Mouse (Mus musculus) neural tube, embryonic 15.5 days (tissue): ENCODE measurements at regions not wholly inside any gene's neighbourhood (a gene's known extent, or its start where the extent isn't known, plus 50 kb on each side); places are given as distances from the start of the nearest gene placed in this dataset.

ENCODE experiments used
- ATAC-seq: fragments of 200-750 bp; cut with Nextera tagmentation; 2 replicates; pipeline ENCODE4 v1.8.0; 2017; ENCODE audit warnings: mild to moderate bottlenecking, moderate TSS enrichment, moderate library complexity; ENCODE audit not compliant: low FRiP score
- H3K27ac ChIP-seq: fragments of 300-500 bp; sonication (generic); replicated peaks from 2 replicates; pipeline ENCODE4 v1.5.1; 2015; ENCODE audit warnings: mild to moderate bottlenecking, inconsistent platforms
- H3K27me3 ChIP-seq: fragments of 300-500 bp; sonication (generic); replicated peaks from 2 replicates; pipeline ENCODE4 v1.6.1; 2015; ENCODE audit warnings: inconsistent platforms
- H3K36me3 ChIP-seq: fragments of 300-500 bp; sonication (generic); 2 replicates; pipeline ENCODE4 v1.6.1; 2015; ENCODE audit warnings: inconsistent platforms
- H3K4me1 ChIP-seq: fragments of 300-500 bp; sonication (generic); 2 replicates; pipeline ENCODE4 v1.6.1; 2015; ENCODE audit warnings: inconsistent platforms
- H3K4me2 ChIP-seq: fragments of 300-500 bp; sonication (generic); 2 replicates; pipeline ENCODE4 v1.6.1; 2015; ENCODE audit warnings: inconsistent platforms, mild to moderate bottlenecking, moderate library complexity
- H3K4me3 ChIP-seq: fragments of 300-500 bp; sonication (generic); replicated peaks from 2 replicates; pipeline ENCODE4 v1.5.1; 2015; ENCODE audit warnings: mild to moderate bottlenecking, inconsistent platforms
- H3K9ac ChIP-seq: fragments of 300-500 bp; sonication (generic); replicated peaks from 2 replicates; pipeline ENCODE4 v1.6.1; 2015; ENCODE audit warnings: mild to moderate bottlenecking, inconsistent platforms
- H3K9me3 ChIP-seq: fragments of 300-500 bp; sonication (generic); replicated peaks from 2 replicates; pipeline ENCODE4 v1.6.1; 2016; ENCODE audit warnings: inconsistent platforms
- WGBS: fragments of 180-500 bp; shearing (Covaris S2); methylation state at CpG from one replicate; pipeline ENCODE4 v1.1.7; 2015; ENCODE audit warnings: mixed read lengths; 5-methylcytosine and 5-hydroxymethylcytosine counted together

DNA sequence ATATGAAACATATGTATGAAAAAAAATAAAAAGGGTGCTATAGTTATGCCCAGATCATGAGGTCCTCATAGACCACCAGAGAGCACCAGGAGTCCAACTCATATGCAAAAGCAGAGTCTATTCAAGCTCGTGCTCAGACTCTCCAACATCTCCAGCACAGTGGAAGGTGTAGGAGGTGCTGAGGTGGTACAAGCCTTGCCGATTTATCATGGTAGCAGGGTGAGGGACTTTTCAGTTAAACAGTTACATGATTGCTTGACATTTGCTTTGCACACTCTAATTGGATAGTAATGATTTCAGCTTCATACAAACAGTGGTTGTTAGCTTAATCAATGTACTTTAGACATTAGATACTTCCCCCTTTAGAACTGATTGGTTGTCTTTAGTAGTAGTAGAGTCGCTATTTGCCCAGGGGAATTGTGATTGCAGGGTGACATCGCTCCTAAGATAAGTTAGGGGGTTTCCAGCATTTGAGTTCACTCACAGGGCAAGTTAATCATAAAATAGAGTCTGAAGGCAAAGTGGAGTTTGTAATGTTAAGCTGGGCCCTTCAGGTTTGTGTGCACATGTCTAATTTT, 162.3 kb upstream of the Cdh9 start:
- Histone ChIP-seq H3K27ac (no peak overlapping the region), H3K4me2 (no peak overlapping the region), H3K27me3 (no peaks in the 10 kb centered on the region), H3K36me3 (no peaks in the 10 kb centered on the region), H3K9me3 (no peaks in the 10 kb centered on the region), H3K9ac (no peak overlapping the region), H3K4me3 (no peak overlapping the region), H3K4me1 (no peaks in the 10 kb centered on the region)
- no peak for ATAC-seq
- 86% methylated on average over 4 of the region's 4 CpGs for whole genome bisulfite sequencing

DNA sequence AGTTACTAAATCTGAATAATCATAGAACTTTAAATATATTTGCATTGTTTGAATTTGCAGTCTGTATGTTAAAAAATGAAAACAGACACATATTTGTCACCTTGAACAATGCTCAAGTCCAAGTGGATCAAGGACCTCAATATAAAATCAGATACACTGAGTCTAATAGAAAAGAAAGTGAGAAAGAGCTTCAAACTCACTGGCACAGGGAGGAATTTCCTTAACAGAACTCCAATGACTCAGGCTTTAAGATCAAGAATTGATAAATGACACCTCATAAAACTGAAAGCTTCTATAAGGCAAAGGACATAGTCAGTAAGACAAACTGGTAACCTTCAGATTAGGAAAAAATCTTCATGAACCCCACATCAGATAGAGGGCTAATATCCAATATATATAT, 161.8 kb upstream of the Cdh9 start:
- Histone ChIP-seq H3K4me1 (no peaks in the 10 kb centered on the region), H3K27ac (no peak overlapping the region), H3K4me3 (no peak overlapping the region), H3K27me3 (no peaks in the 10 kb centered on the region), H3K9ac (no peak overlapping the region), H3K36me3 (no peaks in the 10 kb centered on the region), H3K4me2 (no peak overlapping the region), H3K9me3 (no peaks in the 10 kb centered on the region)
- no peak for ATAC-seq

DNA sequence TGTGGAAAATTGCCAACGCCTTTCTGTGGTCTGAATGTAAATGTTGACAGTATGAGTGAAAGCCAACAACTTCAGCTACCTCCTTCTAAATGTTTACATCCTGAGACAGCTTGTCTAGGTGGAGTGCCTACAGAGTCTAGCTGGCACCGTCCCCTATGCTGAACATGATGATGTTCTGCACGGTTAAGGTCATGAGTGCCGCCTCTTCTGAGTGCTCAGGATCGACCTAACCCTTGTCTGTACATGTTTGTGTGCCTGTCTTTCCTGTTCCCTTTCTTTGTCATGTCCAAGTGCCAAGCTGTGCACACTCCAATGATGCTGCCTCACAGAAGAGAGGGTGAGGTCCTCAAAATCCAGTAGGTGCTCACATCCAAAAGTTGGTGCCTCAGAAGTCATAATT, 111.7 kb upstream of the Cdh9 start:
- H3K9ac ChIP-seq: no peak overlapping the region
- H3K27ac ChIP-seq: no peak overlapping the region
- H3K4me2 ChIP-seq: no peak overlapping the region
- H3K4me3 ChIP-seq: no peak overlapping the region
- no peaks in the 10 kb centered on the region for H3K36me3 ChIP-seq
- H3K9me3 ChIP-seq: no peaks in the 10 kb centered on the region
- ATAC-seq: no peak
- H3K27me3 ChIP-seq: no peaks in the 10 kb centered on the region
- 78% methylated on average over 5 of the region's 5 CpGs for whole genome bisulfite sequencing
- no peaks in the 10 kb centered on the region for H3K4me1 ChIP-seq

DNA sequence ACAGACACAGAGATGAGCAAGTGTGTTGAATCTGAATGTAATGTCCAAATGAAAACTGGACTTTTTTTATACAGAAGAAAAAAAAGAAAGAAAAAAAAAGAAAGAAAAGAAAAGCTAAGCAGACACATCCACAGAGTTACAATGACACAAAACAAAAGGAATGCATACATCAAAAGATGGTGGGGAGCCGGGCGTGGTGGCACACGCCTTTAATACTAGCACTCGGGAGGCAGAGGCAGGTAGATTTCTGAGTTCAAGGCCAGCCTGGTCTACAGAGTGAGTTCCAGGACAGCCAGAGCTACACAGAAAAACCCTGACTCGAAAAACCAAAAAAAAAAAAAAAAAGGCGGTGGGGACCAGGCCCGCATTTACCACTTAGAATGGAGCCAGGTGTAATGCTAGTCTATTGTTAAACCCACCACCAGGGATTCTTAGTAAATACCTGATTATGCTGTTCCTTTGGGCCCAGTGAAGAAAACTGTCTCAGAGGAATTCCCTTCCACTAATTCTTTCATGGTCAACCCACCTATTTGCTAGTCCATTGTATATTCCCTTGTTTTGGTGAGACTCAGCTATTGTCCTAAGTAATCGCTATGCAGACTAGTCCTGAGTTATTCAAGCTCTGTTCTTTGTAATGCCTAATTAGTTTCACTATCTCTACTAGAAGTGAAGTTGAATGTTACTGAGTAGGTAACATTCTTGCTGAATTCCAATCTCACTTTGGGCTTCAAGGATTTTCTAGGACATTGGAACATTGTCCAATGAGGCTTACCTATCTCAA, 99.0 kb upstream of the Cdh9 start:
- no peak for ATAC-seq
- Histone ChIP-seq H3K27me3 (no peaks in the 10 kb centered on the region), H3K4me3 (no peak overlapping the region), H3K36me3 (no peaks in the 10 kb centered on the region), H3K9me3 (no peaks in the 10 kb centered on the region), H3K4me1 (no peaks in the 10 kb centered on the region), H3K9ac (no peak overlapping the region), H3K4me2 (no peak overlapping the region), H3K27ac (no peak overlapping the region)
- 96% methylated on average over 8 of the region's 8 CpGs for WGBS

DNA sequence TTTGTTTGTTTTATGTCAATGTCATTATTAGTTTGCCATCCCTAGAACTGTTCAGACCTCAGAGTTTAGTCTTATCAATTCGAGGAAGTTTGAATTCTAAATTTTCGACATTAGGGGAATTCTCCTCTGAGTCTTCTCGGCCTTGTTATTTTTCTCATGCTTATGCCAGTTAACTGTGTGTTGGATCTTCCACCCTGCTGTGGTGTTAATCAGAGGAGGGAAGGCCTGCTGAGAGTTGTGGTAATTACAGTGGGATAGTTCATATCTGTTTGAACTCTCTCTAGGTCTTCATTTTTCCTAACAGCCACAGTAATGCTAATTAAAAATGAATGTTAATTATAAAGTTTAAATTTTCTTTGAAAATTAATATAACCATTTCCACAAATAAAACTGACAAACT, 88.9 kb upstream of the Cdh9 start:
- Histone ChIP-seq H3K9ac (no peak overlapping the region), H3K27me3 (no peaks in the 10 kb centered on the region), H3K27ac (no peak overlapping the region), H3K9me3 (no peaks in the 10 kb centered on the region), H3K4me1 (no peaks in the 10 kb centered on the region), H3K36me3 (no peaks in the 10 kb centered on the region), H3K4me2 (no peak overlapping the region), H3K4me3 (no peak overlapping the region)
- ATAC-seq: no peak
- 45% methylated on average over 3 of the region's 3 CpGs for WGBS

DNA sequence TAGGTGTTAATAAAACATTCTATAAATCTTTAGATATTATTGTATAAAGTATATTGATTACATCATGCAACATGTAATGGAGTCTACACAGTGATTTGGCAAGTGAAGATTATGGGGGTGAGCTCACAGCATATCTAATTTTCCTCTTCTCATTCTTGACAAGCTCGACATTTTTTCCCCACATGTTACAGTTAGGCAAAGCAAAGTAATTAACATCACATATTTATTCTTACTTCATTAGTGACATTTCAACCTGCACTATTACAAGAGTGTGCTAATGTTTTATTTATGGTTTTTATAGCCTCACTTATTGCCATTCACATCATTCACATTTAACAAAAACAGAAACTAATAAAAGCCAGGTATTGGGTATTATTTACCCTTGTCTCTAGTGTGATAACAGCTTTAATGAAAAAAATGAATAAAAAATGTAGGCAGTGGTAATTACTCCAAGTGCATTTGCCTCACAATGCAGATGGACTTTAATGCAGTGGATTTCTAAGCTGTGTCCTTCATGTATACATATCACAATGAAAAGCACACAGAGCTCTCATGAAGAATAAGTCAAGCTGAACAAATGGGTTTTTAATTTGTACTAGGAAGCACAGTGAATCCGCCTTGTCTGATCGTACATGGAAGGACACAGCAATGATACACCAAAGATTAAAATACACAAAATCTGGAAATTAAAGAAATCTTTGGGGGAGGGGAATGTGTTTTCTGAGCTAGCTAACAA, 75.5 kb upstream of the Cdh9 start:
- no peak overlapping the region for H3K9ac ChIP-seq
- H3K9me3 ChIP-seq: no peaks in the 10 kb centered on the region
- no peaks in the 10 kb centered on the region for H3K27me3 ChIP-seq
- H3K4me2 ChIP-seq: no peak overlapping the region
- peaks cover 3% of the 10 kb centered on the region; the same call in 1 of the 2 replicates for H3K4me1 ChIP-seq
- ATAC-seq: peak; percentile 47; the same call in 1 of the 2 replicates
- no peak overlapping the region for H3K4me3 ChIP-seq
- H3K27ac ChIP-seq: no peak overlapping the region
- 43% methylated on average over 3 of the region's 3 CpGs for WGBS
- H3K36me3 ChIP-seq: no peaks in the 10 kb centered on the region

DNA sequence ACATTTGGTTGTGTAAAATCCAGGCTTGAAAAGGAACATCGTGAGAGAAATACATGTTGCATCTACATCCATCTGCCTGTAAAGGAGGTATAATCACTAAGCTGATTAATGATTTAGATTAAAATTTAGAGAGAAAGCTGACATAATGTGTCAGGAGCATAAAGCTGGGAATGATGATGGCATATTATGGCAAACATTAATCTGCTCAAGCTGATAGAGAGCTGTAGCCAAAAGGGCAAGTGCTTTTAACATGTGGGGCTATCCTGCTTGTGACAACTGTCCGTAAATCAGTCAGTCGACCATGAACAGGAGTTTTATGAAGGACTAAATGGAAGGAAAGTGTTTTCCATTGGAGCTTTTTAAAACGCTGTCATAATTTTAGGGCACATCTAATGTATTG, 74.9 kb upstream of the Cdh9 start:
- Histone ChIP-seq H3K4me2 (no peak overlapping the region), H3K36me3 (no peaks in the 10 kb centered on the region), H3K9ac (no peak overlapping the region), H3K9me3 (no peaks in the 10 kb centered on the region), H3K27me3 (no peaks in the 10 kb centered on the region), H3K4me3 (no peak overlapping the region), H3K4me1 (peaks cover 3% of the 10 kb centered on the region; the same call in 1 of the 2 replicates), H3K27ac (no peak overlapping the region)
- 68% methylated on average over 4 of the region's 4 CpGs for WGBS
- ATAC-seq: no peak

DNA sequence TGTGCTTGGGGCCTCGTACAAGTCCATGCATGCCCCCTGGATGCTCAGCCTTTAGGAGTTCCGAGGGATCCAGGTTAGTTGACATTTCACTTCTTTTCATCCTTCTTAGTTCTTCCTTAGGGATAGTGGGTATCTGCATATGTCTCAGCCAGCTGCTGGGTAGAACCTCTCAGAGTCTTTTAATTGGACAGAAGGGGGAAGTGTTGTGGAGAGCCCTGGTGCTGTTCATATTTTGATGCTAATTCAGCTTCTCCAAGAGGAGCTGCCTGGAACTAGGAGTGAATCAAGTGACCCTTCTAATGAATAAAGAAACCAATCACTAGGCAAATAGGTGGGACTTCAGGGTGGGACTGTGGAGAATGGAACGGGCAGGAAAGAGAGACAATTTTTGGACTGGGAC, 67.3 kb upstream of the Cdh9 start:
- Histone ChIP-seq H3K4me3 (no peak overlapping the region), H3K4me1 (no peaks in the 10 kb centered on the region), H3K9me3 (no peaks in the 10 kb centered on the region), H3K27me3 (no peaks in the 10 kb centered on the region), H3K36me3 (no peaks in the 10 kb centered on the region), H3K4me2 (no peak overlapping the region), H3K27ac (no peak overlapping the region), H3K9ac (no peak overlapping the region)
- ATAC-seq: no peak
- WGBS: 85% methylated on average over 3 of the region's 3 CpGs
